Mouse (Mus musculus): ENCODE results near the gene Hdac2. TPM values are rescaled to one million over a fixed set of nuclear protein-coding genes. Genes with fewer than 3 reads are reported as not detected.

The Hdac2 gene
- polyA plus RNA-seq, 1 experiment = 55.4 TPM

DNA sequence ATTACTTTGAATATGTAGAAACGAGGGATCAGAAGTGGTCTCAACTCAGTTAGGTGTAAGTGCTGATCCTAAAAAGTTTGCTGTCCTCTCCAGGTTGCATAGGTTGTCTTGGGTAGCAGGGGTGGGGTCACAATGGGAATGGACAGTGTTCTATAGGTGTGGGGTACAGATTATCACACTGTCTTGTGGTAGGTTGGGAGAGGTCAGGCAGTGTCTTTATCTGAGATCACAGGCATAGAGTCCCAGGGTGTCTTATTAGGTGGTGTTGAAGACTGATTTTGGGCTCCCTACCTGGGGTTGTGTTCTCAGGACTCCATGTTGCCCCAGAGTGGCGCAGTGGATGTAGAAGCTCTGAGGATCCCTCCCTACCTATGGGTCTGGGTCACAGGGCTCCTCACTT, 17.8 kb downstream of the Hdac2 start:
- Histone ChIP-seq H3K4me1 (ENCODE audit: control insufficient read depth, insufficient read depth, low read length) (no peaks in the 10 kb centered on the region), H3K4me3 (ENCODE audit: insufficient read depth, low read length) (no peak overlapping the region), H3K27ac (ENCODE audit: insufficient read depth, low read depth, low read length) (no peak overlapping the region)
- TF ChIP-seq POLR2A (IDR thresholded peaks at IDR 0.05; ENCODE audit: borderline replicate concordance, low read depth, low read length) = no peak
- TF ChIP-seq CTCF (IDR thresholded peaks at IDR 0.05; ENCODE audit: low read depth, low read length) = no peak

DNA sequence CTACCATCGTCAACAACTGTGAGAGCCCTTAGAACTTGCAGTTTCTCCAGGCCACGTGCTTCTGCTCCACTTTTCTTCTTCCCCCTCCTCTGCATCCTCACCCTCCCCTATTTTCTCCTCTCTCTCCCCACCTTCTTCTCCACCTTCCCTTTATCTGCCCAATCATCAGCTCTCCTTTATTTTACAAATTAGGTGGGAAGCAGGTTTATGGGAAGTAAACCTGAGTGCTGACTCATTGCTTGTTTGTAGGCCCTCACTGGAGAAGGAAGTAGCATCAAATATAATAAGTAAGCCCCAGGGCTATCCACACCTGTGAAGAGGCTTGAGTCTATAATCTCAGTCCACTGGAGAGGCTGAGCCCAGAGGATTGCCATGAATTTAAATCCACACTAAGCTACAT, 26.5 kb downstream of the Hdac2 start:
- TF ChIP-seq POLR2A (IDR thresholded peaks at IDR 0.05; ENCODE audit: borderline replicate concordance, low read depth, low read length) (no peak), CTCF (IDR thresholded peaks at IDR 0.05; ENCODE audit: low read depth, low read length) (no peak)
- Histone ChIP-seq H3K4me3 (ENCODE audit: insufficient read depth, low read length) (no peak overlapping the region), H3K27ac (ENCODE audit: insufficient read depth, low read depth, low read length) (no peak overlapping the region), H3K4me1 (ENCODE audit: control insufficient read depth, insufficient read depth, low read length) (no peaks in the 10 kb centered on the region)

DNA sequence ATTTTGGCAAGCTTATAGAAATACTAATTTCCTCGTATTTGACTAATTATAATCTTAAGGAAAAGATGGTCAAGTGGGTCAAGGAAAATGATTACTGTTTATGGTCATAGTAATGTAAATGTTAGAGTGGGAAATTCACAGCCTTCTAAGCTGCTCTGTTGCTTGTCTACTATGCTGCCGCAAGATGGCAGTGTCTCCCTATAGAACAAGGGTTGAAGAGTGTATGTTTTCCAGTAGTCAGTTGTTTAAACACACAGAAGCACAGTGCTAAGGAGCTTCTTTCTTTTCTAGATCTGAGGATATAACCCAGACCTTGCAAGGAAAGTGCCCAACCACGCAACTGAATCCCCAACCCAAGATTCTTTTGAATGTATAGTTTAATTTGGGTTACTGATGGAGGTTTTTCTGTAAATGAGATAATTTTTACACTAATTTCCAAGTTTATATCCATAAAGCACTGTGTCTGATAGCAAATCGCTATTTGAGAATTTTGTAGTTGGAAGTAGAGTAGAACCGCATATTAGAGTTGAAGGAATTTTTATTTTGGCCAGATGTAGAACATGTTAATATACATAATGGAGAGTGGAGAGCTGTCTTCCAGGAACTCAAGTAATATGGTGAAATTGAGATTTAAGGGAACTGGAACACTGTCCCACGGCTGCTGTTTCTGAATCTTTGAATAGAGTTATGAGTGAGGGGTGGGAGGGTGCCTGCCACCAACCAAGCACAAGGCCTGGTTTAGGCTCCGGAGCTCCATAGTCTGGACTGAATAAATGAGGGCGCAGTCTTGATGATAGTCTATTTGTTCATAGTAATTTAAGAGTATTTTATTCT, 40.1 kb downstream of the Hdac2 start:
- no peak overlapping the region for H3K4me3 ChIP-seq (ENCODE audit: insufficient read depth, low read length)
- H3K4me1 ChIP-seq (ENCODE audit: control insufficient read depth, insufficient read depth, low read length) = no peaks in the 10 kb centered on the region
- no peak for TF ChIP-seq POLR2A (IDR thresholded peaks at IDR 0.05; ENCODE audit: borderline replicate concordance, low read depth, low read length)
- TF ChIP-seq CTCF (IDR thresholded peaks at IDR 0.05; ENCODE audit: low read depth, low read length) = no peak
- H3K27ac ChIP-seq (ENCODE audit: insufficient read depth, low read depth, low read length) = no peak overlapping the region

- Histone ChIP-seq H3K4me1 (ENCODE audit: control insufficient read depth, insufficient read depth, low read length) (no peaks in the 10 kb centered on the region), H3K4me3 (ENCODE audit: insufficient read depth, low read length) (no peak overlapping the region), H3K27ac (ENCODE audit: insufficient read depth, low read depth, low read length) (no peak overlapping the region)
- TF ChIP-seq CTCF (IDR thresholded peaks at IDR 0.05; ENCODE audit: low read depth, low read length) = no peak
- no peak for TF ChIP-seq POLR2A (IDR thresholded peaks at IDR 0.05; ENCODE audit: borderline replicate concordance, low read depth, low read length)
Measured at GRCm38 (mm10) chr10:37015729-37016128, 41.4 kb downstream of the Hdac2 start.

GRCm38 (mm10) chr10:37016200-37016599, 41.9 kb downstream of the Hdac2 start:
- no peak for TF ChIP-seq POLR2A (IDR thresholded peaks at IDR 0.05; ENCODE audit: borderline replicate concordance, low read depth, low read length)
- no peak for TF ChIP-seq CTCF (IDR thresholded peaks at IDR 0.05; ENCODE audit: low read depth, low read length)
- H3K4me1 ChIP-seq (ENCODE audit: control insufficient read depth, insufficient read depth, low read length) = no peaks in the 10 kb centered on the region
- no peak overlapping the region for H3K4me3 ChIP-seq (ENCODE audit: insufficient read depth, low read length)
- H3K27ac ChIP-seq (ENCODE audit: insufficient read depth, low read depth, low read length) = no peak overlapping the region

- TF ChIP-seq POLR2A (IDR thresholded peaks at IDR 0.05; ENCODE audit: borderline replicate concordance, low read depth, low read length) (no peak), CTCF (IDR thresholded peaks at IDR 0.05; ENCODE audit: low read depth, low read length) (no peak)
- no peaks in the 10 kb centered on the region for H3K4me1 ChIP-seq (ENCODE audit: control insufficient read depth, insufficient read depth, low read length)
- H3K4me3 ChIP-seq (ENCODE audit: insufficient read depth, low read length) = no peak overlapping the region
- H3K27ac ChIP-seq (ENCODE audit: insufficient read depth, low read depth, low read length) = no peak overlapping the region
Measured at GRCm38 (mm10) chr10:37024301-37024700, 50.0 kb downstream of the Hdac2 start.

- H3K4me1 ChIP-seq (ENCODE audit: control insufficient read depth, insufficient read depth, low read length) = no peaks in the 10 kb centered on the region
- H3K4me3 ChIP-seq (ENCODE audit: insufficient read depth, low read length) = no peak overlapping the region
- TF ChIP-seq CTCF (IDR thresholded peaks at IDR 0.05; ENCODE audit: low read depth, low read length) (no peak), POLR2A (IDR thresholded peaks at IDR 0.05; ENCODE audit: borderline replicate concordance, low read depth, low read length) (no peak)
- H3K27ac ChIP-seq (ENCODE audit: insufficient read depth, low read depth, low read length) = no peak overlapping the region
Measured at GRCm38 (mm10) chr10:37028651-37029050, 54.3 kb downstream of the Hdac2 start.

DNA sequence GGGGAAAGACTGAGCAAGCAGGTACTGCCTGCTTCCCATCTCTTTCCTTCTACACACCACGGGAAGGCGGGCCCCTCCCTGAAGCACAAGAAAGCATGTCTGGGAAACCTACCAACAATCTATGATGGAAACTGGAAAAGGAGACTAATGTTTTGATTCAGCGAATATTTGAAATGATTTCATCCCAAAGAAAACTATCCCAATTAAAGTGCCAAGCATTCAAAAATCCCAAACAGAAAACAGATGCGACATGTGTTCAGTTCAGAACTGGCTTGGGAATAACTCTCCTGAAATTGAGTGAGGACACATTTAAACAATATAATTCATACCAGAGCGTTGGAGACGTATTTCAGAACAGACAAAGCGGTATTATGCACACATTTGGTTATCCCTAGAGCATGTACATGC, 60.8 kb downstream of the Hdac2 start:
- H3K4me1 ChIP-seq (ENCODE audit: control insufficient read depth, insufficient read depth, low read length) = no peaks in the 10 kb centered on the region
- TF ChIP-seq CTCF (IDR thresholded peaks at IDR 0.05; ENCODE audit: low read depth, low read length) (no peak), POLR2A (IDR thresholded peaks at IDR 0.05; ENCODE audit: borderline replicate concordance, low read depth, low read length) (no peak)
- H3K4me3 ChIP-seq (ENCODE audit: insufficient read depth, low read length) = no peak overlapping the region
- H3K27ac ChIP-seq (ENCODE audit: insufficient read depth, low read depth, low read length) = no peak overlapping the region

DNA sequence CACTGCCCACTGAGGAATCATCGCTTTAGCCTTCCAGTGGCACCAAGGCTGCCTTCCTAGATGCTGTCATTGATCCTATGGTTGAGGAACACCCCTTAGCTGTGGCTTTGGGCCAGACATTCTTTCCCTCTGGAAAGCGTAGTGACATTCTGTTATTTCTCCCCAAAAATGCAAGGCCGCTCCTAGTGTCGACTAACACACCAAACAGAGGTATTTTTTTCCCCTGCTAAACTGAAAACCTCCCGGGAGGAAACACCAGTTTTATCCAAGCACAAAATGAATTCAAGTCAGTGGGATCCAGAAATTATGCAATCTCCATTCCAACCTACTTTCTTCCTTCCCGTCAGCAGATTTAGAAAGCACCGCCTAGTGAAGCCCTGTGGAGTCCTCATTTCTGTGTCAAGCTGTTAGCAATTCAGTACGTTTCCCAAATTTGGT, 73.3 kb downstream of the Hdac2 start:
- TF ChIP-seq POLR2A (IDR thresholded peaks at IDR 0.05; ENCODE audit: borderline replicate concordance, low read depth, low read length) (no peak), CTCF (IDR thresholded peaks at IDR 0.05; ENCODE audit: low read depth, low read length) (no peak)
- H3K4me1 ChIP-seq (ENCODE audit: control insufficient read depth, insufficient read depth, low read length) = no peaks in the 10 kb centered on the region
- no peak overlapping the region for H3K4me3 ChIP-seq (ENCODE audit: insufficient read depth, low read length)
- no peak overlapping the region for H3K27ac ChIP-seq (ENCODE audit: insufficient read depth, low read depth, low read length)

Other genes starting within 250 kb of the Hdac2 start
- 332 and 341 TPM in 2 replicates for gene Marcks, start 164.4 kb downstream of the Hdac2 start, polyA plus RNA-seq (2012; ENCODE audit: insufficient read depth, insufficient read length, missing spikeins)